ENCODE assay signal across 23 mouse cellular contexts in genomic region chr12:29798595-29799391, GRCm38 (mm10).
"Had no signal": no experiment of that assay in that cellular context is flagged by ENCODE, and none has a peak within 500 bp of the region (broad histone marks: within the 10 kb centered on the region; RNA-seq: fewer than 3 reads in every experiment).

No protein-coding gene starts in this region.

- H3K27ac ChIP-seq: gastrocnemius, adult 2 months; heart, embryonic 10.5 days; hindbrain, embryonic 10.5 days; hindbrain, embryonic 12.5 days; hindbrain, embryonic 15.5 days; layer of hippocampus, adult 2 months; left cerebral cortex, adult 2 months; limb, embryonic 10.5 days; limb, embryonic 12.5 days had no signal

- H3K36me3 ChIP-seq: heart, embryonic 10.5 days; heart, embryonic 12.5 days; hindbrain, embryonic 10.5 days; hindbrain, embryonic 12.5 days; hindbrain, embryonic 15.5 days; limb, embryonic 10.5 days; limb, embryonic 12.5 days had no signal

- H3K27me3 ChIP-seq: heart, embryonic 12.5 days; hindbrain, embryonic 12.5 days; hindbrain, embryonic 15.5 days had no signal

- ATAC-seq: forebrain, embryonic 16.5 days; inflammation-experienced regulatory T-cells, adult 6 months had no signal

- H3K4me2 ChIP-seq: heart, embryonic 12.5 days; hindbrain, embryonic 12.5 days; hindbrain, embryonic 15.5 days; limb, embryonic 12.5 days had no signal

- H3K4me1 ChIP-seq: heart, embryonic 10.5 days; heart, embryonic 12.5 days; hindbrain, embryonic 10.5 days; hindbrain, embryonic 15.5 days; limb, embryonic 10.5 days; limb, embryonic 12.5 days had no signal

- H3K9ac ChIP-seq: heart, embryonic 12.5 days; hindbrain, embryonic 12.5 days; hindbrain, embryonic 15.5 days; limb, embryonic 12.5 days had no signal

- H3K4me3 ChIP-seq: gastrocnemius, adult 2 months; heart, embryonic 10.5 days; heart, embryonic 12.5 days; hindbrain, embryonic 10.5 days; hindbrain, embryonic 12.5 days; hindbrain, embryonic 15.5 days; layer of hippocampus, adult 2 months; left cerebral cortex, adult 2 months; limb, embryonic 10.5 days; limb, embryonic 12.5 days had no signal

- H3K9me3 ChIP-seq: heart, embryonic 10.5 days; heart, embryonic 12.5 days; hindbrain, embryonic 10.5 days; hindbrain, embryonic 12.5 days; hindbrain, embryonic 15.5 days; limb, embryonic 10.5 days; limb, embryonic 12.5 days had no signal

- DNase-seq: gastrocnemius, adult 2 months; gastrocnemius, postnatal 10 days; gastrocnemius, postnatal 25 days; heart, adult 18-20 months; heart, postnatal 10 days; heart, postnatal 4 days; kidney, adult 18-20 months; kidney, adult 8-10 months; kidney, postnatal 10 days; kidney, postnatal 25 days; kidney, postnatal 4 days; liver had no signal
